Mouse (Mus musculus) intestine, embryonic 14.5 days (tissue): ENCODE measurements around the gene Cnpy3. TPM values are rescaled to one million over a fixed set of nuclear protein-coding genes. Genes with fewer than 3 reads are reported as not detected.
"Not testable (repeated sequence)": the region's sequence is repeated elsewhere in the genome, so short reads cannot be mapped to it uniquely, and the experiment has no call there.

Experiments
- ATAC-seq: fragments of 200-750 bp; cut with Nextera tagmentation; replicated peaks from 2 replicates; pipeline ENCODE4 v1.8.0; 2017; ENCODE audit warnings: low read depth, moderate number of reproducible peaks, moderate TSS enrichment, moderate library complexity; ENCODE audit not compliant: low FRiP score, low TSS enrichment
- DNase-seq: peaks from one replicate; pipeline ENCODE4 v3.0.0-alpha.2; 2018; ENCODE audit warnings: low spot score
- H3K27ac ChIP-seq: fragments of 300-500 bp; sonication (generic); 2 replicates; pipeline ENCODE4 v1.5.1; 2014; ENCODE audit warnings: low read depth, mild to moderate bottlenecking, control low read depth
- H3K27me3 ChIP-seq: fragments of 300-500 bp; sonication (generic); replicated peaks from 2 replicates; pipeline ENCODE4 v1.6.1; 2014; ENCODE audit warnings: low read length, control low read depth; ENCODE audit not compliant: control insufficient read depth, insufficient read depth
- H3K36me3 ChIP-seq: fragments of 300-500 bp; sonication (generic); 2 replicates; pipeline ENCODE4 v1.6.1; 2014; ENCODE audit warnings: low read length, control low read depth; ENCODE audit not compliant: control insufficient read depth, insufficient read depth
- H3K4me1 ChIP-seq: fragments of 300-500 bp; sonication (generic); replicated peaks from 2 replicates; pipeline ENCODE4 v1.6.1; 2014; ENCODE audit warnings: low read length, control low read depth, mixed read lengths; ENCODE audit not compliant: control insufficient read depth, insufficient read depth
- H3K4me2 ChIP-seq: fragments of 300-500 bp; sonication (generic); 2 replicates; pipeline ENCODE4 v1.6.1; 2014; ENCODE audit warnings: low read length
- H3K4me3 ChIP-seq: fragments of 300-500 bp; sonication (generic); 2 replicates; pipeline ENCODE4 v1.5.1; 2014; ENCODE audit warnings: low read depth, low read length, control low read depth, mixed read lengths
- H3K9ac ChIP-seq: fragments of 300-500 bp; sonication (generic); 2 replicates; pipeline ENCODE4 v1.6.1; 2014; ENCODE audit warnings: mild to moderate bottlenecking, low read length
- H3K9me3 ChIP-seq: fragments of 300-500 bp; sonication (generic); 2 replicates; pipeline ENCODE4 v1.6.1; 2016; ENCODE audit warnings: low read length, control low read depth; ENCODE audit not compliant: control insufficient read depth
- WGBS: fragments of 180-500 bp; shearing (Covaris S2); extraction: QIAGEN DNeasy Blood & Tissue Kit; methylation state at CpG from one replicate; pipeline ENCODE4 v1.1.7; 2014; 5-methylcytosine and 5-hydroxymethylcytosine counted together
- polyA plus RNA-seq: library from polyadenylated mRNA; unstranded; fragments of >200 nt; fragmentation: Nextera tagmentation; extraction: Ambion mirVana; gene quantifications from 2 replicates; pipeline ENCODE4 v1.2.1, GENCODE M21; 2014

Gene Cnpy3
- polyA plus RNA-seq, 1 experiment from 2014 or later: 69.0 TPM

- ATAC-seq: no peak
Measured at GRCm38 (mm10) chr17:46771616-46772015, 19.6 kb upstream of the Cnpy3 start.

DNA sequence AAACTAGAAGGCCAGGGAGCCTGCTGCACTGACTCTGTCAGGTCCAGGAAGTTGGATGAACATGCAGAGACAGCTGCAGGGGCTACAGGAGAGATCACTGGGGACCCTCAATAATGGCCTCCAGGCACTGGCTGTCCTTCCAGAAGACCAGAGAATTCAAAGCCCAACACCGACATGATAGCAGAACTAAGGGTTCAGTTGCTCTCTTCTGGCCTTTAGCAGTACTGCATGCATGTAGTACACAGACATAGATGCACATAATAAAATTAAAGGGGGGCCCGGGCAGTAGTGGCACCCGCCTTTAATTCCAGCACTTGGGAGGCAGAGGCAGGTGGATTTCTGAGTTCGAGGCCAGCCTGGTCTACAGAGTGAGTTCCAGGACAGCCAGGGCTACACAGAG is 19.0 kb upstream of the Cnpy3 start:
- no peaks in the 10 kb centered on the region for H3K9me3 ChIP-seq
- H3K36me3 ChIP-seq: peaks cover 19% of the 10 kb centered on the region
- H3K27me3 ChIP-seq: no peaks in the 10 kb centered on the region
- no peak overlapping the region for H3K27ac ChIP-seq
- H3K4me2 ChIP-seq: no peak overlapping the region
- ATAC-seq (no peak), DNase-seq (no peak)
- no peak overlapping the region for H3K4me3 ChIP-seq
- no peak overlapping the region for H3K9ac ChIP-seq
- H3K4me1 ChIP-seq: peaks cover 15% of the 10 kb centered on the region
- 85% methylated on average over 4 of the region's 4 CpGs for WGBS

More at GRCm38 (mm10) chr17:46771616-46772015, 19.6 kb upstream of the Cnpy3 start:
- H3K27me3 ChIP-seq: no peaks in the 10 kb centered on the region
- H3K4me1 ChIP-seq: peaks cover 15% of the 10 kb centered on the region
- peak overlapping the region; percentile 60; the same call in 1 of the 2 replicates for H3K27ac ChIP-seq
- H3K4me3 ChIP-seq: peak overlapping the region; percentile 96
- peak overlapping the region; percentile 78; the same call in 1 of the 2 replicates for H3K9ac ChIP-seq
- no peak for DNase-seq
- H3K36me3 ChIP-seq: peaks cover 25% of the 10 kb centered on the region
- H3K4me2 ChIP-seq: peak overlapping the region; percentile 73
- no peaks in the 10 kb centered on the region for H3K9me3 ChIP-seq
- WGBS: 65% methylated on average over 17 of the region's 17 CpGs

- H3K4me2 ChIP-seq: no peak overlapping the region
- peaks cover 15% of the 10 kb centered on the region for H3K4me1 ChIP-seq
- peaks cover 15% of the 10 kb centered on the region for H3K36me3 ChIP-seq
- WGBS: 92% methylated on average over 11 of the region's 11 CpGs
- no peaks in the 10 kb centered on the region for H3K27me3 ChIP-seq
- no peak for ATAC-seq
- no peak for DNase-seq
- no peak overlapping the region for H3K9ac ChIP-seq
- H3K27ac ChIP-seq: no peak overlapping the region
- no peaks in the 10 kb centered on the region for H3K9me3 ChIP-seq
- H3K4me3 ChIP-seq: no peak overlapping the region
Measured at GRCm38 (mm10) chr17:46770546-46770945, 18.5 kb upstream of the Cnpy3 start.

- H3K36me3 ChIP-seq: no peaks in the 10 kb centered on the region
- H3K27ac ChIP-seq: no peak overlapping the region
- H3K27me3 ChIP-seq: no peaks in the 10 kb centered on the region
- WGBS: 45% methylated on average over 8 of the region's 8 CpGs
- H3K4me2 ChIP-seq: no peak overlapping the region
- no peak overlapping the region for H3K4me3 ChIP-seq
- no peak overlapping the region for H3K9ac ChIP-seq
- H3K9me3 ChIP-seq: no peaks in the 10 kb centered on the region
- DNase-seq (no peak), ATAC-seq (no peak)
- peaks cover 6% of the 10 kb centered on the region for H3K4me1 ChIP-seq
Measured at GRCm38 (mm10) chr17:46767868-46768267, 15.9 kb upstream of the Cnpy3 start.

DNA sequence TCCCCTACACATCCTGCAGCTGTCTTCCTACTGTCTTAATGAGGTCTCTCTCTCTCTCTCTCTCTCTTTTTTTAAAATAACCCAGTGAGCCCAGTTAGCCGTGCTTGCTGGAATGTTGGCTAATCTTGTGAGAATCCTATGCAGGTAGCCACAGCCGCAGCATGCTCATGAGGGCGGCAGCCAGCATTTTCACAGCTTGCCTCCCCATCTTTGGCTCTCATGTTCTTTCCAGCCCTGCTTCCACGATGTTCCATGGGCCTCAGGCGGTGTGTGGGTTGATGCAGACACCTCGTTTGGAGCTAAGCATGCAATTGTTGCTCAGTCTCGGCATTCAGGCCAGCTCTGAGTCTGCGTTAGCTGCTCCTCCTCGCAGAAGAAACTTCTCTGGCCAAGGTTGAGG is 12.9 kb upstream of the Cnpy3 start:
- not testable (repeated sequence) for H3K4me1 ChIP-seq, H3K27ac ChIP-seq, H3K9ac ChIP-seq, H3K4me2 ChIP-seq, H3K4me3 ChIP-seq, H3K36me3 ChIP-seq, H3K27me3 ChIP-seq, H3K9me3 ChIP-seq, DNase-seq, ATAC-seq
- WGBS: 58% methylated on average over 8 of the region's 9 CpGs

DNA sequence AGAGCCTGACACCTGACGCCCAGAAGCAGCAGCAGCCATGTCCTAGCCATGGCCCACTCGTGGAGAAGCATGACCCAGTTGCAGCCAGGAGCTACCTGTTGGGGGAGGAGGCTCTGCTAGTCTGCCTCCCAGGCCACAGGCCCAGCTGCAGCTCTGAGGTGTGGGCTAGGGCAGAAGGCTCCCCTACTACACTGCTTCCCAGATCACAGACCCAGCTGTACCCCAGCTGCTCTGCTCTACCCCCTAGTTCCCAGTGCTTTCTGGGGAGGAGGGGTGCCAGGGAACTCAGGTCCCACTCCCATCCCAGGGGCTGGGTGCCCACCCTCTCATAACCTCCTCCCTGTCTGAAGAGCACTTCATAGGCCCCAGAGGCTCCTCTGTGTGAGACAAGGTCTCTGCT is 11.5 kb upstream of the Cnpy3 start, which contains the start of gene Ptcra:
TSS of gene Ptcra (minus strand) at position 169 of the 400 bp plus-strand sequence.
- H3K36me3 ChIP-seq: no peaks in the 10 kb centered on the region
- H3K27ac ChIP-seq: no peak within 1 kb of the TSS
- 81% methylated on average over 2 of the region's 2 CpGs for WGBS
- no peaks in the 10 kb centered on the region for H3K4me1 ChIP-seq
- DNase-seq (no peak), ATAC-seq (no peak)
- no peak within 1 kb of the TSS for H3K4me3 ChIP-seq
- H3K4me2 ChIP-seq: no peak within 1 kb of the TSS
- H3K27me3 ChIP-seq: no peaks in the 10 kb centered on the region
- H3K9me3 ChIP-seq: no peaks in the 10 kb centered on the region
- H3K9ac ChIP-seq: no peak within 1 kb of the TSS

GRCm38 (mm10) chr17:46758753-46759152 is 6.7 kb upstream of the Cnpy3 start:
- Histone ChIP-seq H3K9me3 (no peaks in the 10 kb centered on the region), H3K4me2 (no peak overlapping the region), H3K27ac (no peak overlapping the region), H3K36me3 (no peaks in the 10 kb centered on the region), H3K4me3 (no peak overlapping the region), H3K27me3 (no peaks in the 10 kb centered on the region), H3K9ac (no peak overlapping the region), H3K4me1 (no peaks in the 10 kb centered on the region)
- no peak for ATAC-seq
- 81% methylated on average over 12 of the region's 12 CpGs for WGBS
- DNase-seq: no peak

- Histone ChIP-seq H3K27me3 (no peaks in the 10 kb centered on the region), H3K4me1 (peaks cover 9% of the 10 kb centered on the region), H3K4me3 (peak overlapping the region; percentile 63), H3K4me2 (peak overlapping the region; percentile 73), H3K9me3 (no peaks in the 10 kb centered on the region), H3K36me3 (peaks cover 11% of the 10 kb centered on the region; the same call in 1 of the 2 replicates), H3K27ac (peak overlapping the region; percentile 90), H3K9ac (peak overlapping the region; percentile 63)
- DNase-seq: no peak
- peak; percentile 23 for ATAC-seq
- 21% methylated on average over 16 of the region's 16 CpGs for WGBS
Measured at GRCm38 (mm10) chr17:46751056-46751793, 789 bp downstream of the Cnpy3 start.

- peaks cover 12% of the 10 kb centered on the region; the same call in 1 of the 2 replicates for H3K36me3 ChIP-seq
- peak overlapping the region; percentile 63; the same call in 1 of the 2 replicates for H3K4me3 ChIP-seq
- peak overlapping the region; percentile 63 for H3K9ac ChIP-seq
- no peaks in the 10 kb centered on the region for H3K9me3 ChIP-seq
- peaks cover 9% of the 10 kb centered on the region for H3K4me1 ChIP-seq
- WGBS: 90% methylated on average over 4 of the region's 4 CpGs
- H3K27ac ChIP-seq: no peak overlapping the region
- H3K27me3 ChIP-seq: no peaks in the 10 kb centered on the region
- peak overlapping the region; percentile 73 for H3K4me2 ChIP-seq
- ATAC-seq (no peak), DNase-seq (no peak)
Measured at GRCm38 (mm10) chr17:46750580-46750979, 1.4 kb downstream of the Cnpy3 start.
